Mouse (Mus musculus) MN1 (cell line): ENCODE data around the gene Clec2l.
"Not testable (repeated sequence)": the region's sequence is repeated elsewhere in the genome, so short reads cannot be mapped to it uniquely, and the experiment has no call there.

Source experiments
- DNase-seq: peaks from one replicate; pipeline ENCODE4 v3.0.0-alpha.2; 2016; ENCODE audit warnings: low spot score

Clec2l gene

DNA sequence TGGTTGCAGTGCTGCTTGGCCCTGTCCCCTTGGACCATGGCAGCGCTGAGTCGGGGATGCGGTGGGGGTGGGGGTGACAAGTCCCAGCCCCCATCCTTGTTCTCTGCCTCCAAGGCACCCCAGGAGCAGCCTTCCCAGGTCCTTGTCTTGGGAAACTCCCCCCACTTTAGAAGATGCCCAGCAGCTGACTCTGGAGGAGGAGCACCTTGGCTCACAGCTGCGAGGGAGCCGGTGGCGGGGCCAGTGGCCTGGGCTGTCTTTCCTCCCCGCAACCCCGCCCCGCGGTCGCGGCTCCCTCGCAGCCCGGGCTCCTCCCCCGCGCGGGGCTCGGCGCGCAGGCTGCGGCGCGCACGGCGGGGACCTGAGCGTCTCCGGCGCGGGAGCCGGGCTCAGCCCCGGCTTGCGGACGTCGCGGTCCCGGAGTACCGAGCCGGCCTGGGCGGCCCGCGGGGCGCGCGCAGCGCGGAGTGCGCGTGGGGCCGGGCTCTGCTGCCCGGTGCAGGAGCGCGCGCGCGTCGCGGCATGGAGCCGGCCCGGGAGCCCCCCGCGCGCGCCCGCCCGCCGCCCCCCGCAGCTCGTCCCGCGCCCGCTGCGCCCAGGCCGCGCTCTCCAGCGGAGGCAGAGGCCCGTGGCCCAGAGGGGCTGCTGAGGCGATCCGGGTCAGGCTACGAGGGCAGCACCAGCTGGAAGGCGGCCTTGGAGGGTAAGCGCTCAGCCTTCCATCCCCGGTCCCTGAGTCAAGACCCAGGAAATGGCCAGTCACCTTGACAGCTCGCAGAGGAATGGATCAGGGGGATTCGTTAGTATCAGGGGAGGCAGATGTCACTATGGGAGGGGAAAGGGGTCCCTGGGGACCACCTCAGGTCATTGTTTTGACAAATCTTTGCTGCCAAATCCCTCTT is at the start of gene Clec2l:
Clec2l (plus strand) TSS at position 356 of the 902 bp plus-strand sequence.
- peak; percentile 22 for DNase-seq

DNA sequence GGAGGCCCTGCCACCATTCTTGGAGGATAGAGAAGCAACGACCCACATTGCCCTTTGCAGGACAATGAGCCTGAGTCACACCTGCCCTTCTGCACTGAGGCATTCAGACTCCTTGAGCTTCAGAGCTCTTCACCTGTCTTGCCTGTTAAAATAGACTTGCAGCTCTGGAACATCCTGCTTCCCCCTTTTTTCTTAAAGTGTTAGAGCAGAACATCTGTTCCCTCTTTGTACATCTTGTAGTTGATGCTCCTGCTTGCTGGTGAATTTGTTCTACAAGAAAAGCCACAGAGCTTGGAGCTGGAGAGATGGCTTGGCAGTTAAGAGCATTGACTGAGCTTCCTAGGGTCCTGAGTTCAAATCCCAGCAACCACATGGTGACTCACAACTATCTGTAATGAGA is 40.5 kb upstream of the Clec2l start:
- no peak for DNase-seq

DNA sequence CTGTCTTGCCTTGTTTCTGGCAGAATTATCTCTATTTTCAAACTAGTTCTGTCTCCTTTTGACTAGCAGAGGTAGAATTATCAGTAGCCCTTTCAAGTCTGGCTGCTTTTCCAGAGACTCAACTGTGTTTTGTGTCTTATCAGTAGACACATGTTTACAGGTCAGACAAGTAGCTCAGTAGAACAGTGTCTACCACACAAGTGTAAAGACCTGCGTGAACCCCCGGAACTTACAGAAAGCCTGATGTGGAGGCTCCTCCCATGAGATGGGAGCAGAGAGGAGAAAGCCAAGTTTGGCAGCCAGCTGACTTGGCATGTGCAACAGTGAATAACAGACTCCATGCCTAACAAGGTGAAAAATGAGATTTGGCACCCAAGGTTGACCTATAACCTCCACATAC is 39.4 kb upstream of the Clec2l start:
- no peak for DNase-seq

DNA sequence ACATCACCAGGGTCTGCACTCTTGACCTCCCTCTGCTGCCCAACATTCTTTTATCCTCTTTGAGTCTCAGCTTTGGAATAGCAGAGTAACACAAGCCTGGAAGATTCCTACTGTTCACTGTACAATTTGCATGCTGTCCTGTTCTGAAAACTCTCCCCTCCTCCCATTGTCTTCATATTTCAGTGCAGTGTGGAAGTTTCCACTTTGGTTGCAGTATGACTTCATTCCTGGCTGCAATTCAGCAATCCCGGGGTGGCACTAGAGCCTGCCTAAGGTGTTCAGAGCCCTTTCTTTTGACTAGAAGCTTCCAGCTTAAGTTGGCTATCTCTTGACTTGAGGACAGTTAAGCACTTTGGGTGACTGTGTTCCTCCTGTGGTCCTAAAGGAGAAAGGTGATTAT is 38.4 kb upstream of the Clec2l start:
- peak; percentile 26 for DNase-seq

DNA sequence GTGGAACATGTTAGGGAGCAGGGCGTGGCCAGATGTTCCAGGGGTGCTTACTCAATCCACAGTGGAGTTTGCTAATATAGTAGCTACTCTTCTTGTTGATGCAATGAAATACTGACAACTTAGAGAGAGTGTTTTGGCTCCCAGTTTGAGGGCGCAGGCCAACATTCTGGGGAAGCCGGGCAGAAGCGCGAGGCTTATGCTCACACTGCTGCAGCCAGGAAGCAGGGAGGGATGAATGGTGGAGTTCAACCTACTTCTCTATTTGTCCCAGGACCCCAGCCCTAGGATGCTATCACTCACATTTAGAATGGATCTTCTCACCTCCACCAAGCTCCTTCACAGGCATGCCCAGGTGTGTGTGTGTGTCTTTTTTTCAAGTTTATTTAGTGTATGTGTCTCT is 36.8 kb upstream of the Clec2l start:
- DNase-seq, result no peak

DNA sequence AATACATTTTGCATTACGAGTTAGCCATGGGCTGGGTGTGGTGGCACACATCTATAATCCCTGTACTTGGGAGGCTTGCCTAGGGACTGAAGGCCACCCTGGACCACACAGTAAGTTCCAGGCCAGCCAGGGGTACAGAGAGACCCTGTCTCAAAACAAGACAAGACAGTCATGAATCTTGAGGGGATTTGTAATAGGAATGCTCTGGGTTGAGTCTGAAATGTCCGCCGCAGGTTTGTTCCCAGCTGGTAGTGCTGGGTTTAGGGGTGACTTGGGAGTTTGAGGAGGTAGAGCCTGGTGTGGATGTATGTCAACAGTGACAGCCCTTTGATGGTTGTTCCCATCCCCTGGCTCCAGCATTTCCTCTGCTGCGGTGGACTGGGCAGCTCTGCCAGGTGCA is 35.8 kb upstream of the Clec2l start:
- no peak for DNase-seq

DNA sequence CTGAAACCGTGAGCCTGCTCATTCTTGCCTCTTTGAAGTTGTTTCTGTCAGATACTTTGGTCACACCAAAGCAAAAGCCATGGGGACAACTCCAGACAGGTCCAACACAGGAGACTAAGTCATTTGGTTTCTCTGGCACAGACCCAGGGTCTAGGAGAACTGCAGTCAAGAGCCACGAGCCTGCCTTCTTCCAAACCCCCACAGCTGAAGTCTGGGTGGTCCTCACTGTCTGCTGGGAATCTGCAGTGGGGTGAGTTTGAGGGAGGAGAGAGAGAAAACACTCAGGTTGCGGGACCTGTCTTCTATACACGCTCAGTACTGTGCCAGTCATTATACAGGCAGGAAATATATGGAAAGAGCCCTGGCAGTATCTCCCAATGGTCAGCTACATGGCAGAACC is 35.4 kb upstream of the Clec2l start:
- DNase-seq, result no peak

DNA sequence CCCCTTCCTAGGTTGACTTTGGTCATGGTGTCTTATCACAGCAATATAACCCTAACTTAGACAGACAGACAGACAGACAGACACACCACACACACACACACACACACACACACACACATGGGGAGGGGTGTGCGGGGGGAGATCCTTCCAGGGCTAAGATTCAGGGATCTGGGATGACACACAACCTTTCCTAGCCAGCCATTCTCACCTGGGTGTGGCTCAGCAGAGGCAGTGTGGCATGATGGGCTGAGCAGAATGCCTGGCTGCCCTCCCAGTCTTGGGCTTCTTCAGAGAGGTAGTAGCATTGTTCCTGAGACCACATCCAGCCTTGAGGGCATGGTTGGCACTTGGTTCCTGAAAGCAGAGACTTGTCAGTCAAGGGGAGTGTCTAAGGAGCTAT is 33.3 kb upstream of the Clec2l start:
- no peak for DNase-seq

DNA sequence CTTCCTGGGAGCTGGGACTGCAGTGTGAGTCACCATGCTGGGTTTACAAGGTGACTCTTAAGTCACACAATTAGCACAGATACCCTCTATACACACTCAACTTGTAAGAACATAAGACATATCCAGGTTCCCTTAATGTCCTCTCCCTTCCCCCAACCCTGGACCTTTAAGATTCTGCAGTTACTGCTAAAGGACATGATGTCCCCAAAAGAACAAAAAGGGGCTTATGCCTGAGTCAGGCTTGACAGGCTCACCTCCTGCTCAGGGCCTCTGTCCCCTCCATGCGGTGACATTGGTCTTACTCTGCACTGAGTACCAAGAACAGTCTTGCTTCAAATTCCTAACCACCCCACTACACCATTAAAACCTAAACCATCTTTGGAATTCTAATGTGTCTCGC is 30.0 kb upstream of the Clec2l start:
- DNase-seq, result no peak

DNA sequence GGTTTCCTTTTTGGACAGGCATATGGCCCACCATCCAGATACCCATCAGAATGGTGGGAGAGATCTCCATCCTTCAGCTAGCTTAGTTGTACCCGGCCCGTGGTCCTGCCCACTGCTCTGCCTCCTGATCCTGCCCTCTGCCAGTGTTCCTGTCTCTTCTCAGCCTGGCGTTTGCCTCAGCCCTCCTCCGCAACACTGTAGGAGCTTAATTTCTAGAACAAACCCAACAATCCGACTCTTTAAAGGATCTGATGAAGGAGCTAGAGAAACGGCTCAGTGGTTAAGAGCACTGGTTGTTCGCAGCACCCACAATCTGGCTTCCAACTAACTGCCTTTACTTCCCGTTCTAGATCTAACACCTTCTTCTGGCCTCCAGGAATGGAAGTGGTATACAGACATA is 28.4 kb upstream of the Clec2l start:
- no peak for DNase-seq

DNA sequence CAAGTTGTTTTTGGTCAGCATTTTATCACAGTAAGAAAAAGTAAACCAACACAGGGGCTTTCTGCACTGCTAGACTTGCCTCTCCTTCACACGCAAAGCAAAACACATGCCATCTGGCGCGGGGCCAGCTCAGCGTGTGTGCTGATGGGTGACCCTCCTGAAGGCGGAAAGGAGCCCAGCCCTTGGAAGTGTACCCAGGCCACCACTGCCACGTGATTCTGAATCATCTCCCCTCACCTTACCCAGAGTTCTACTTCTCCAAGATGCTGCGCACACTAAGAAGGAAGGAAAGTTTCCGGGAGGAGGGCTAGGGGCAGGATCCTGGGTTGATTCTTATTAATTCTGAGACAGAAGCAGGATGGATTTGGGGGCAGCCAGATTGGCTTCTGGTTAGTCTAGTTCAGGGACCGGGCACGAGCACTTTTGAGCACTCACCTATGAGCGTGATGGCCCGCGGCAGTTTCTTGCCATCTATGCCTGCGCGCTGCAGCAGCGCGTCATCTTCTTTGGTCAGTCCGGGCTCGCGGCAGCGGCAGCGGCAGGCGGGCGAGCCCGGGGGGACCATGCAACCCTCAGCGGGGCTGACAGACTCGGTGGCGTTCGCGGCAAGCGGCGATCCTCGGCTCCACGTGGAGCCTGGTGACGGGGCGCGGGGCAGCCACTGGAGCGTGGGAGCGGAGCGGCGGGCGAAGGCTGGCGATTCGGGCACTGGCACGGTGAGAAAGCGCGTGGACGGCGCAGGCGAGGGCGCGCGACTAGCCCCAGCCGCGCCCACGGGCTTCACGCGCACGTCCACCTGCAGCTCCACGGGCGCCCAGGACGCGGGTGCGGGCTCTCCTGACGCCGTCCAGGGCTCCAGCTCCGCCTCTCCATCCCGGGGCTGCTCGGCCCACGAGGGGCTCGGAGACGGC is 26.7 kb upstream of the Clec2l start:
- DNase-seq, result peak; percentile 65

DNA sequence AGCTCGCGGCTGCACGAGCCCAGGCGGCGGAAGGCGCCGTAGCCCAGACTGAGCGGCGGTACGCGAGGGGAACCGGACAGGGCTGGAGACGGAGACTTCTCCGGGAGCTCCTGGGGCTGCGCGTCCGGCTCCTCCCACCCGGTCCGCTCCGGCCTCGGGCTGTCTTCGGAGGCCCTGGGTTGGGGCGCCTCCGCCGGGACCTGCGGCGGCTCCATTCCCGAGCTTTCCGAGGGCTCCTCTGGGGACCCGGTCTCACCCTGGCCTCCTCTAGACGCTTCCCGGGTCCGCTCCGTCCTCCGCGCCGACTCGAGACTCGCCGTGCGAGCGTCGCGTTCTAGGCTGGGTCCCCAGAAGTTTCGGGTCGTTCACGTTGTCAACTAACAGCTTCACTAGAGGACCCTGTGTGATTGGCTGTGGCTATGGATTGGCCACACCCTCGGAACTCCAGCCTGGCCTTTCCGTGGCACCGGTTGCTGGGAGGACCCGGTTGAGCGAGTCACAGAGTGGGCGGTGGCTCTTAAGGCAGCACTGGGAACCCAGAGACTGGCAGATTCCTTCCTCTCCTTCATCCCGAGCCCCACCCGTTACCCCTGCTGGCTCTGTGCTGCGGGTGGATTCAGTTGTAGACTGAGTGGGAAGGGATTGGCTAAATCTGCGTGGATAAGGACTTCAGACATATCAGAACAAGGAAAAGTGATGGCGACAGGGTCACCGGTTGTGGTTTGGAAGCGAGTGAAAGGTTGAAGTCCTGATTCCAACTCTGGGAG is 25.8 kb upstream of the Clec2l start, which contains the start of gene Klrg2:
Klrg2 (minus strand) TSS at position 391 of the 767 bp plus-strand sequence.
- peak; percentile 58 for DNase-seq

DNA sequence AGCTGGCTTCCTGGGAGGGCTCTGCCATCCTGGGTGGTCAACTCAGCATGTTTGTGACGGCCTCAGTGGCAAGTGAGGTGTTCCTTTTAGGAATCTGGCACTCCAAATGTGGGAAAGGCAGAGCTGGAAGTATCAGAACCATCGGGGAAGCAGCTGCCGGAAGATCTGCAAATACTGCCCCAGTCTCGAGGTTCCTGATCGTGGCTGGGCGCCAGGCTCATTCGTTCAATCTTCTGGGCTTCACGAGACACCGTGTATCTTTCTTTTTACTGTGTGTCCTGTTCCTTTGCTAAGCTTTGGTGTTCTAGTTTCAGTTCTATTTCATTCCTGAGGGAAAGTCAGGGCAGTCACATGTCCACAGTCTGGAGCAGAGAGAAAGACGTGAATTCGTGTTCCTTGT is 22.5 kb upstream of the Clec2l start:
- DNase-seq, result no peak

DNA sequence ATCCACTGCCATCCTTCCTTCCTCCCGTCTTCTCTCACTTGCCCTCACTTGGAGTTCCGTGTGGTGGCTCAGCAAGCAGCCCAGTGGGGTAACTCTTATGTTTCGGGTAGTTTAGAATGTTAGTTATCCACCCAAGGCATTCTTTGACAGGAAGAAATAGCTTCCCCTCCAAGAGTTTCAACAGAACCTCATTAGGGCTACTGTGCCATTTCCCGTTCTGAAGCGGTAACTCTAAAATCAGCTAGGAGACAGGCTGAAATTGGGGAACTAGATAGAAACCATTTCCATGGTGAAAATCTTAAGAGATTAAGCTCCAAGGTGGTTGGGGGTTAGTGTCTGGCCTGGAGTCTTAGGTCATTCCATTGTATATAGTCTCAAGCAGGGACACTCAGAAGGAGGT is 21.6 kb upstream of the Clec2l start:
- DNase-seq, result no peak

DNA sequence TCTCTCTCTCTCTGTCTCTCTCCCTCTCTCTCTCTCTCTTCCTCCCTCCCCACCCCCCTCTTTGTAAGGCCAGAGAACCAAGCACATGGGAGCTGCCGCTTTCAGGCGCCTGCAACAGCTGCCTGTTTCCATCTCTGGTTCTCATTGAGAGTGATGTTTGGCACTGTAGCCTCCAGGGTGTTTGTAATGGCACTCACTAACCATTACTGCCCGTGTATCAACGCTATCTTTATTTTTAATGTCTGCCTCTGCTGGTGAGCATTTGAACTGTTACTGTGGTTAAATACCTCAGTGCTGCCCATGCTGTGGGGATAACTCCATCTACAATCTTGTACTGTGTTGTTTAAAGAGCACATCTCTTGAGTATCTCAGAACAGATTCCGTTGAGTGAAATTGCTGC is 21.2 kb upstream of the Clec2l start:
- DNase-seq, result no peak

DNA sequence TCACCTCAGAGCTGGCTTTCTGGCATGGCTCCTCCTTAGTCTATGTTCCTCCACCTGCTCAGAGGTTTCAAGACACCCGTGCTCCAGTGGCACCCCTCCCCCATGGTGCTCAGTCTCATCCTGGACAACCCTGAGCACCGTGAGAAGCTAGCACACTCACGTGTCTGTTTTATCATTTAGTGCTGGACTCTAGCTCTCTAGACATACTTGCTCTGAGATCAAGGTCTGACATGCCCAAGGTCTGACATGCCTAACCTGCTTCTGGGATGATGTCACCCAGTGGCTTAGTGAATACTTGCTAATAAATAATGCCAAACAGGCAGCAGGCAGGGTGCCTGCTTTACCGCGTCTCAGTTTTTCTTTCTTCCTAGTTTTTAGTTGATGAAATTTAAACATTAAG is 20.3 kb upstream of the Clec2l start:
- no peak for DNase-seq

DNA sequence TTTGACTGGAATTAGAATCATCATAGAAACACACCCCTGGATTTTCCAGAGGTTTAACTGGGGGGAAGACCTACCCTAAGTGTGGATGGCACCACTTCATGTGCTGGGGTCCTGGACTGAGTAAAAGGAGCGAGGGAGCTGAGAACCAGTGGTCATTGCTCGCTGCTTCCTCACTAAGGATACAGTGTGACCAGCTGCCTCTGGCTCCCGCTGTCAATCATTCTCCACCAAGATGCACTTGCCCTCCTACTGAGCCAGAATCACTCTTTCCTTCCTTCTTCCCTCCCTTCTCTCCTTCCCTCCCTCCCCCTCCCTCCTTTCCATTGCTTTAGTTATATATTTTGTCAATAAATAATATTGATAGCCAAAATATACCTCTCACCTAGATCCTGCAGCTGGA is 19.8 kb upstream of the Clec2l start:
- DNase-seq, result no peak

DNA sequence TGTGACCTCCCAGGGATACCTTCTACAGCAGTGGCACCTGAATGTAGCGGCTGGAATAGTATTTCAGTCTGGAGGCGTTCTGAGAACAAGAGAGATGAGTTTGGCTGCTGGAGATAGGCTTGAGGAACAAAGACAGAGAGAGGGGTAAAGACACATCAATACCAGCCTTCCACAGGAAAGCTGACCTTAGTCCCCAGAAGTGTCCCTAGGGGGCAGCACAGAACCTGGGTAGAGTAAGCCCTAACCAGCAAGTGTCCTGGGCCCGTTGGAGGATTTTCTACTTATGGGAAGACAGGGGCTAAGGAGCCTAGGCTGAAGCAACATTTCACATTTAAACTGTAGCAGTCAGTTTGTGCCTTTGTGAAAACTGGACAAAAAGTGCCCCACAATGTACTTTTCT is 13.3 kb upstream of the Clec2l start:
- DNase-seq, result no peak

DNA sequence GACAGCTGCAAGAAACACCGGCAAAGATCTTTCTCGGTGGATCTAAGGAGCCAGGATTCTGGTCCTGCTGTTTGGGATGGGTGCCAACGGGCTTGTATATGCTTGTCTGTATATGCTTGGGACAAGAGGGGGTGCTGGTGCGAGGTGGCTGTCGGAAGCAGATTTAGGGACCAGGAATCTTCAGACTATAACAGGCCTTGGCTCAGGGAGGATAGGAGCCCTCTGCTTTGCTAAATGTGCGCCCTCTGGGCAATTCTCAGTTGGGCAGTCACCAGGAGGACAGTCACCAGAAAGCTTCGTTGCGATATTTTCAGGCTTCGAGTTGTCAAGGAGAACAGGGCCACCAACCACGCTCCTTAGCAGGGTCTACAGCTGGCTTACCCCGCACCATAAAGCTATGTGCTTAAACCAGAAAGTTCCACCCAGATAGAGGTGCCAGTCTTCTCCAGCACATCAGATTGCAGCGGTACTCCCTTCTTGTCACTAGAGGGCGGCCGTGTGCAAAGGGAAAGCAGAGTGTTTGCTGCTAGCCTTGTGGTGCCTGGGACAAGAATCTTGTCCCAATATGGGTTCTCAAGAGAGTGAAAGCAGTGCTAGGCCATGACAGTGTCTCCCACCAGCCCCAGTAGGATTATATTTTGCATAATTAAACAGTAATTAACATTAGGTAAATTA is 12.5 kb upstream of the Clec2l start:
- peak; percentile 73 for DNase-seq

DNA sequence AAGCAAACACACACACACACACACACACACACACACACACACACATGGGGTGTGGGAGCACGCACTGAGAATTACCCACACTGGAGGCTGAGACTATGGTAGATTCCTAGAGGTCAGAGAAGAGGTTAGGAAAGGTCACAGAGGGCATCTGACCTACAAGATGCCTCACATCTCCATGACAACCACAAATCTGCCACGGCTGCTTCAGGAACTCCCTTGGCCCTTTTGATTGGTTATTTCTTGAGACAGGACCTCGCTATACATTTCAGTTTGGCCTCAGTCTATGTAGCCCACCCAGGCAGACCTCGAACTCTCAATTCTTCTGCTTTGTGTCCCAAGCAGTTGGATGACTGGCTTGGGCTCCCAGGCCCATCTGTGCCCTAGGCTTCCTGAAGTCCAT is 1.2 kb upstream of the Clec2l start:
- DNase-seq, result no peak

DNA sequence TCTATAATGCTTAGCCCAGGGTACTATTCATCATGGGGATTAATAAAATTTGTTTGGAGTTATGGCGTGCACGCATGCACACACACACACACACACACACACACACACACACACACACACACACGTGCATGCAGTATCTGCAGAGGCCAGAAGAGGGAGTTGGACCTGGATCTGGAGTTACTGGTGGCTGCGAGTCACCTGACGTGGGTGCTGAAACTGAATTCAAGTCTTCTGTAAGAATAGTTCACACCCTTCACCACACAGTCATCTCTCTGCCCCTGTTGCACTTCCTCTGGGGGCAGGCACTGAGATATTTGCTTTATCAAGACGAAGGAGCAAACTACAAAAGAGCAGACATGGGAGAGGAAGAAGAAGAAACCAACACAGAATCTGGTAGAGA is 6.7 kb downstream of the Clec2l start:
- no peak for DNase-seq

DNA sequence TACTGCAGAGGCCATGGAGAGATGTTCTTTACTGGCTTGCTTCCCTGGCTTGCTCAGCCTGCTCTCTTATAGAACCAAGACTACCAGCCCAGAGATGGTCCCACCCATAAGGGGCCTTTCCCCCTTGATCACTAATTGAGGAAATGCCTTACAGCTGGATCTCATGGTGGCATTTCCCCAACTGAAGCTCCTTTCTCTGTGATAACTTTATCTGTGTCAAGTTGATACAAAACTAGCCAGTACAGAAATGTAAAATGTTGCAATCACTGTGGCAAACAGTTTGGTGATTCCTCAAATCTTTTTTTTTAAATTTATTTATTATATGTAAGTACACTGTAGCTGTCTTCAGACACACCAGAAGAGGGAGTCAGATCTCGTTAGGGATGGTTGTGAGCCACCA is 7.6 kb downstream of the Clec2l start:
- not testable (repeated sequence) for DNase-seq
